Mouse (Mus musculus) left cerebral cortex, postnatal 14 days (tissue): ENCODE measurements around the gene Ccdc9. TPM values are rescaled to one million over a fixed set of nuclear protein-coding genes. Genes with fewer than 3 reads are reported as not detected.
"Not testable (repeated sequence)": the region's sequence is repeated elsewhere in the genome, so short reads cannot be mapped to it uniquely, and the experiment has no call there.

Experiments
- DNase-seq, 2 experiments: peaks; one replicate each; pipeline ENCODE4 v3.0.0; 2021 to 2022; ENCODE audit warnings: low spot score in 2 of 2, mixed read lengths in 1 of 2
- intact Hi-C: fragments of 180-260 bp; cut with DNase I; formaldehyde crosslinking; loops from one replicate; pipeline ENCODE4 v1.15.1; 2025
- total RNA-seq, 2 experiments: library from RNA; stranded (reverse); gene quantifications; 2 replicates each; pipeline ENCODE4 v1.2.3; 2021

The Ccdc9 gene
- total RNA-seq, 2 experiments from 2014 or later = 85.2 to 87.3 TPM

DNA sequence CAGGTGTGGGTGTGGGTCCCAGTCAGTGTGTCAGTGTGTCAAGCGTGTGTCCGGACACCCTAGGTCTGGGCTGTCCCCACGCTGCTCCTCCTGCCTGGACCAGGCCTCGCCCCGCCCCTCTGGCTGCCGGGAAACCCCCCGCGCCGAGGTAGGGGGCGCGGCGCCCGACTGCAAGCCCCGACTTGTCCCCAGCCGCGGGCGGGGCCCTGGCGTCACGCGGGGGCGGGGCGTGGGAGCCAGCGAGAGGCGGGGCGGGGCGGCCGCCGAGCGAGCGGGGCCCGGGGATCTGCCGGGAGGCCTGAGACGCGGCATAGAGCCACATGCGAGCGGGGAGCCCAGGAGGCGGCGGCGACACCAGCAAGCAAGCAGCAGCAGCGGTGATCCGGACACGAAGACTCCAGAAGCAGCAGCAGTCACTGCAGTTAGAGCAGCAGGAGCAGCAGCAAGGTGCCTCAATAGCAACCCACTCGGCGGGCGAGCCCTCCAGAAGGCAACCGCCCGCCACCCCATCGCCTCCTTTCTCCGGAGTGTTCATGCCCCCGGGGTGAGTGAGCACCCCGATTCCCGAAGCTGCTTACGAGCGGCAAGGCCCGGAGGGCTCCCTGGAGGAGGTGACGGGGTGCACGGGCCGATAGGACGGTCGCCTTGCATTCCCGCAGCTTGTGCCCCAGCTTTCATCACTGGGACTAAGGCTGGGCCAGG, 22.9 kb upstream of the Ccdc9 start:
- DNase-seq = peak; percentile 81 to 85
- intact Hi-C loops = no loop called here

DNA sequence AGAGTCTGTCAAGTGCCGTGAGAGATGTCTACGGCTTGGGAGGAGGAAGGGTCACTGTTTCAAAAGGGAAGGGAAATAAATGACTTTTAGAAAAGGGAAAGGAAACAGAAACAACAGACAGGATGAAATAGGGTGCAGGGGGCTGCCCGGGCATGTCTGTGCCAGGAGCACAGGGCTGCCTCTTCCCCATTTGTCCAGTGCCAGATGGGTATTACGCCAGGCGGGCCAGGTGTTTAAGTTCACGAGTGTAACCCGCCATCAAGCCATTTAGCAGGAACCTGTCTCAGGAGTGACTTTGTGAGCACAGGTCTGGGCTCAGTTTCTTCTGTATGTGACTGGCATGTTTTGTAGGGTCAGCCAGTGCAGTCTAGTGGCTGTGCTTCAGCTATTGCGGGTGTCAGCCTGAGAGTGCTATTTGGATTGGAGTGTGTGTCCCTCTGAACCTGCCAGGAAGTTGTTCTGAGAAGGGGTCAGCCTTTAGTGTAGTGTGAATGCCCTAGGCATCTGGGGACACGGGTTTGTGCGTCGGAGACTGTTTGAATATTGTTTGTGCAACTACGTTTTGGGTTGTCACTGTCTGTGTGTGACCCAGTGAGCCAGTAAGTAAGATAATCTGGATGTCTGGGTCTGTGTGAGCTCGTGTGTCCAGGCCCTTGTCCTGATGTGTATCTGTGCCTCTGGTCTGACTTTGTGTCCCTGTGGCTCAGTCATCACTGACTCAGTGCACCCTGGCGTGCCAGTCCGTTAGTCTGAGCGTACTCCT, 22.1 kb upstream of the Ccdc9 start:
- no peak for DNase-seq
- intact Hi-C loops = no loop called here

- DNase-seq, intact Hi-C loops: not testable (repeated sequence)
Measured at GRCm38 (mm10) chr7:16308093-16308492, 21.5 kb upstream of the Ccdc9 start, which contains the start of gene Bbc3. TSS of gene Bbc3 (plus strand) at chr7:16308393.

DNA sequence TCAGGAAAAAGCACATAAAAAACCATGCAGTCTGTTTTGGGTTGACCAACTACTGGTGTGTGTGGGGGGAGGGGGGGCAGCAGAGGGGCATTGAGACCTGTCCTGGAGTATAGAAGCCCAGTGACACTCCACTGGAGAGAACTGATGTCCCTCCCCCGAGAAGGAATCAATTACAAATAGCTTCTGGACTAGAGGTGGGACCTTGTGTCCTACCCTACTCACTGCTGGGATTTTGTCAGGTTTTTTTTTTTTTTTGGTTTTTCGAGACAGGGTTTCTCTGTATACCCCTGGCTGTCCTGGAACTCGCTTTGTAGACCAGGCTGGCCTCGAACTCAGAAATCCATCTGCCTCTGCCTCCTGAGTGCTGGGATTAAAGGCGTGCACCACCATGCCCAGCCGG, 20.5 kb upstream of the Ccdc9 start:
- DNase-seq, intact Hi-C loops: not testable (repeated sequence)

- peak; percentile 96 for DNase-seq
- intact Hi-C loops = loop anchor here (10.0 kb wide), 2 partner anchors 165 to 315 kb away; partner anchors contain the start of gene Arhgap35
Measured at GRCm38 (mm10) chr7:16299419-16300035, 12.9 kb upstream of the Ccdc9 start.

GRCm38 (mm10) chr7:16298927-16299326, 12.3 kb upstream of the Ccdc9 start:
- DNase-seq = no peak
- intact Hi-C loops = loop anchor here (10.0 kb wide), 2 partner anchors 166 to 316 kb away; partner anchors contain the start of gene Arhgap35

GRCm38 (mm10) chr7:16297616-16298015, 11.0 kb upstream of the Ccdc9 start:
- intact Hi-C loops = loop anchor here (10.0 kb wide), 2 partner anchors 167 to 317 kb away; partner anchors contain the start of gene Arhgap35
- no peak for DNase-seq

GRCm38 (mm10) chr7:16296766-16297390, 10.3 kb upstream of the Ccdc9 start:
- intact Hi-C loops = loop anchor here (10.0 kb wide), 2 partner anchors 168 to 318 kb away; partner anchors contain the start of gene Arhgap35
- DNase-seq = peak; percentile 76 to 93

GRCm38 (mm10) chr7:16296146-16296545, 9.6 kb upstream of the Ccdc9 start:
- intact Hi-C loops = loop anchor here (10.0 kb wide), 2 partner anchors 169 to 319 kb away; partner anchors contain the start of gene Arhgap35
- DNase-seq = no peak

- intact Hi-C loops = loop anchor here (2.0 to 10.0 kb wide), 4 partner anchors 19 to 319 kb away; partner anchors contain the start of gene Arhgap35
- peak; percentile 82 to 88 for DNase-seq
Measured at GRCm38 (mm10) chr7:16295321-16295900, 8.8 kb upstream of the Ccdc9 start.

- intact Hi-C loops = loop anchor here (1.0 to 10.0 kb wide), 5 partner anchors 20 to 320 kb away; partner anchors contain the start of gene Arhgap35
- DNase-seq = peak; percentile 94 to 96
Measured at GRCm38 (mm10) chr7:16294837-16295236, 8.2 kb upstream of the Ccdc9 start.

DNA sequence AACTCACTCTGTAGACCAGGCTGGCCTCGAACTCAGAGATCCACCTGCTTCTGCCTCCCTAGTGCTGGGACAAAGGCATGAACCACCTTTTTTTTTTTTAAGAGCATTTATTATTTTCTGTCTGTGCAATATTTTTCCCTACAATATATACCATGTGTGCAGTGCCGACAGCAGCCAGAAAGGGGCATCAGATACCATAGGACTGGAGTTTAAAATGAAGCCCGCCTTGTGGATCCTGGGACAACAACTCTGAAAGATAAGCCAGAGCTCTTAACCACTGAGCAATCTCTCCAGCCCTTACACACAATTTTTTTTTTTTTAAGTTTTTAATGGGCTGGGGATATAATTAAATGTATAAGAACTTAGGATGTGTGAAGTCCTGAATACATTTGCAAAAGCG, 7.8 kb upstream of the Ccdc9 start:
- DNase-seq = peak; percentile 32 to 69
- intact Hi-C loops = loop anchor here (1.0 to 10.0 kb wide), 5 partner anchors 20 to 320 kb away; partner anchors contain the start of gene Arhgap35

DNA sequence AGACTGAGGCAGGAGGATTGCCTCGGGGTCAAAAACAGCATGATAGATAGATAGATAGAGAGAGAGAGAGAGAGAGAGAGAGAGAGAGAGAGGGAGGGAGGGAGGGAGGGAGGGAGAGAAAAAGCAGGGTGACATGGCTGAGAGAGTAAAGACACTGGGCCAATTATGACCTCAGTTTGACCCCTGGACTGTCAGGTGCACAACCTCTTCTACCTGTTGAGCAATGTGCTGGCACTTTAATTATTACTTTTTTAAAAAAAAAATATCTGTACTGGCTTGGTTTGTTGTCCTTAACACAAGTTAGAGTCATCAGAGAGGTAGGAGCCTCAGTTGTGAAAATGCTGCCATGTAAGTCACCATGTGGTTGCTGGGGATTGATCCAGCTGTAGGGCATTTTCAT, 1.2 kb upstream of the Ccdc9 start:
- intact Hi-C loops = no loop called here
- no peak for DNase-seq

DNA sequence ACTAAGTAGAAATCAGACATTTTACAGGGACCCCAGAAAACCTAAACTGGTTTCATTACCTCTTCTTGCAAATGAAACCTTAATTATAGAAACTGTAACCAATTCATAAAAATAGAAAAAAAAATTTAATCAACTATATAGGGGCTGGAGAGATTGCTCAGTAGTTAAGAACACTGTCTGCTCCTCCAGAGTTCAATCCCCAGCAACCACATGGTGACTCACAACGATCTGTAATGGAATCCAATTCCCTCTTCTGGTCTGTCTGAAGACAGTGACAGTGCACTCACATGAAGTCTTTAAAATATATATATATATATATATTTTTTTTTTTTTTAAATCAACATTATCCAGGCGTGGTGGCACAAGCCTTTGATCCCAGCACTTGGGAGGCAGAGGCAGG, 421 bp upstream of the Ccdc9 start:
- intact Hi-C loops = no loop called here
- DNase-seq = no peak

DNA sequence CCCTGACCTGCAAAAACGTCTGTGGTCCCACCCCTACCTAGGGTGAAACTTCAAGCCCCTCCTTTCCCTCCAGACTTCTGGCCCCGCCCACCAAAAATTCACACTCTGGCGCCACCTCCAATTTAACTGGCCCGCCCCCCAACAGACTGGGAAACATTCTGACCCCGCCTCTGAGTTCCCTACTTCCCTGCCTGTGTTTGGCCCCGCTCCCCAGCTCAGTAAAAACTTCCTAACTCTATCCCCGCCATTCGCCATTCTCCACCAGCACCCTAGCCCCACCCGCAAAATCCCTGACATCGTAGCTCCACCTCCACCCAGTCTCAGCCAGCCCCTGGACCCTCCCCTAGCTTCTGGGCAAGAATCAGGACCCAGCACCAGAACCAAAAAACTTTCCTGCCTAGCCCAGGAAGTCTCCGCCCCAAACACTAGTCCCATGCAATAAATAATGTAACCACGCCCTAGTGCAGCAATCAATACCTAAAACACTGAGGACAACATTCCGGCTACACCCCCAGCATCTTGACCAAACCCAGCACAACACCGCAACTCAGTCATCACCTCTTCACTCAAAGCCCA, 1.1 kb downstream of the Ccdc9 start:
- intact Hi-C loops = no loop called here
- DNase-seq = peak in 1 of 2 experiments; percentile 34

DNA sequence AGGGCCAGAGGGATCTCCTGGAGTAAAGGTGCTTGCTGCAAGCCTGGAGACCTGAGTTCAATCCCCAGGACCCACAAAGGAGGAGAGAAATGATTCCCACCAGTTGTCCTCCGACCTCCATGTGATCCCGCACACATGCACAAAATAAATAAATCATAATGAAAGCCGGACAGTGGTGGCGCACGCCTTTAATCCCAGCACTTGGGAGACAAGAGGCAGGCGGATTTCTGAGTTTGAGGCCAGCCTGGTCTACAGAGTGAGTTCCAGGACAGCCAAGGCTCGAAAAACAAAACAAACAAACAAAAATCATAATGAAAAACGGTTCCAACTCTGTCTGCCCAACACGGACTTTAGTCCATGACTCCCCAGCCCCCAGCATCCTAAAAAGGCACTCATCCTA, 1.7 kb downstream of the Ccdc9 start:
- intact Hi-C loops = no loop called here
- no peak for DNase-seq

DNA sequence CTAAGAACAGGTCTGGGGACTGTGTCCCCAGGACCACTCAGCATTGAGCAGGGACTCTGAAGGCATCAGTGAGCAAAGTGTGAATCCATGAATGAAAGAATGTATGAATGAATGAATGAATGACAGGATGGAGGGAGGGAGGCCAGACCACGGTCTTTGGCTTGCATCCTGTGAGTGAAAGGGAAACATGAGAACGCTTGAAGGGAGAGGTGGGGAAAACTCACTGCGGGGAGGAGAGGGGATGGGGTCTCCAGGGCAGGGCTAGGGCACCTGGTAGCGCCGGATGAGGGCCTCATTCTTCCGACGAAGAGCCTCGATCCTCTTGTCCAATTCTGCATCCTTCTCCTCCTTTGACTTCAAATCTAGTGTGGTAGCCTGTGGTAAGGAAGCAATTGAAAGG, 2.6 kb downstream of the Ccdc9 start:
- DNase-seq = no peak
- intact Hi-C loops = no loop called here

DNA sequence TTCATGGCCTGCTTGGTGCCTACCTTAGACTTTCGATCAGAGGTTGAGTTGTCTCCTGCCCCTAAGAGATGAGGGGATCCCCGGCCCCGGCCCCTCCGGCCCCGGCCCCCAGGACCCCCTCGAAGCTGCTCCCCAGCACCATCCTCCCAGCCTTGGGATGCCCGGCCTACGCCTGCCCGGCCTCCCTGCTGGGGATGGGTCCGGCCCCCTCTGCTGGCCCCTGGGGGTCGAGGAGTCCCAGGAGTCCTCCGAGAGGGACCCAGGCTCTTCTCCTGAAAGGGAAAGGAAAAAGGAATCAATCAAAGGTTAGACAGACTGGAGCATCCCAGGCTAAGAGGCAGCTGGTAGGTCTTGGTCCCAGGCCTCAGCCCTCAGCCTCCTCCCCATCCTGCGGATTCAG, 4.3 kb downstream of the Ccdc9 start:
- intact Hi-C loops = no loop called here
- no peak for DNase-seq

DNA sequence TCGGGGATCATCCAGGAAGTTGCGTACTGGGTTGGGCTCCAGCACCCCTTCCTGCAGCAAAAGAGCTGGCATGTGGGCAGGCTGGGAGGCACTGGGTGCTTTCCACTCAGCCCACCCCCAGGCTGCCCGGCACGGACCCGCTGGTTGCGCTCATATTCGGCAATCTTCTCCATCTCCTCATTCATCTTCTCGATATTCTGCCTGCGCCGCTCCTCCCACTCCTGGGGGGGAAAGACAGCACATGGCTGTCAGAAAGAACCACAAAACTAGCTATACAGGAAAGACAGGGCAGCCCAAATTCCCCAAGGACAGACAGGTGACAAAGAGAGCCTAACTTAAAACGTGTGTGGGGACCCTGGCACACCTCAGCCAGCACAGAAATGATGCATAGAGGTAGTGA, 5.9 kb downstream of the Ccdc9 start:
- no peak for DNase-seq

More for the DNA sequence above, 5.9 kb downstream of the Ccdc9 start:
- intact Hi-C loops = no loop called here
